Comparison of ENCODE assay signal across 8 mouse cellular contexts in the genomic region with DNA sequence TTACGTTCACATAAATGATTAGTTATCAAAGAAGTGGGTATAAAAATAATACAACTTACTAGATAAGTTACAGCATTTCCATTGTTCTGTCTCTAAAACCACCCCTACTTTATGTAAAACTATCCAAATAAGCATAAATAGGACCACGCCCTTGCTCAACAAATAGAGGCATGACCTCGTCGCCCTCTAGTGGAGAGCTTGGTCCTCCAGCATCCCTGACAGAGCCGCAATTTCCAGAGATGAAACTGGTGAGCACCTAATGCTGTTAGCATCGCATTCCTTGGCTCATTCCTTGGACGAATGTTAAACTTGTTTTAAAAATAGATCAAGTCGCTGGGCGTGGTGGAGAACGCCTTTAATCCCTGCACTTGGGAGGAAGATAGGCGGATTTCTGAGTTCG. TPM values are rescaled to one million over a fixed set of nuclear protein-coding genes. Genes with fewer than 3 reads are reported as not detected.
DNase-seq lines count a peak whose midpoint lies in the region; ATAC-seq and TF ChIP-seq lines count a peak whose summit lies in the region.

No protein-coding gene starts in this region.

- H3K36me3 ChIP-seq in neural tube, embryonic 15.5 days, result no peaks in the 10 kb centered on the region
- H3K36me3 ChIP-seq in heart, postnatal 0 days (replicated peaks; ENCODE audit: control insufficient read depth, insufficient read depth, low read length), result no peaks in the 10 kb centered on the region
- no peaks in the 10 kb centered on the region for H3K36me3 ChIP-seq in liver, embryonic 16.5 days (ENCODE audit: control insufficient read depth, insufficient read depth)

- ATAC-seq in neural tube, embryonic 15.5 days (ENCODE audit: low FRiP score), result no peak
- ATAC-seq in heart, postnatal 0 days (ENCODE audit: insufficient read depth, low read depth), result no peak
- ATAC-seq in liver, embryonic 16.5 days (ENCODE audit: low read depth), result peak; percentile 59; the same call in 1 of the 2 replicates

- no peaks in the 10 kb centered on the region for H3K27me3 ChIP-seq in neural tube, embryonic 15.5 days (replicated peaks)
- no peaks in the 10 kb centered on the region for H3K27me3 ChIP-seq in heart, postnatal 0 days (ENCODE audit: control insufficient read depth, insufficient read depth, low read length)
- no peaks in the 10 kb centered on the region for H3K27me3 ChIP-seq in liver, embryonic 16.5 days (ENCODE audit: control insufficient read depth, insufficient read depth, low read depth, low read length)

- H3K9me3 ChIP-seq in neural tube, embryonic 15.5 days (replicated peaks), result no peaks in the 10 kb centered on the region
- H3K9me3 ChIP-seq in heart, postnatal 0 days (replicated peaks; ENCODE audit: control insufficient read depth, low read length), result no peaks in the 10 kb centered on the region
- H3K9me3 ChIP-seq in liver, embryonic 16.5 days (replicated peaks; ENCODE audit: control insufficient read depth, low read length), result no peaks in the 10 kb centered on the region

- no peak overlapping the region for H3K4me2 ChIP-seq in neural tube, embryonic 15.5 days
- H3K4me2 ChIP-seq in heart, postnatal 0 days (ENCODE audit: low read depth, low read length), result no peak overlapping the region
- no peak overlapping the region for H3K4me2 ChIP-seq in liver, embryonic 16.5 days (ENCODE audit: low read depth, low read length)

- no peak for TF ChIP-seq EP300 in heart, postnatal 0 days (IDR thresholded peaks at IDR 0.05; ENCODE audit: low read depth)

- H3K27ac ChIP-seq in neural tube, embryonic 15.5 days (replicated peaks), result no peak overlapping the region
- no peak overlapping the region for H3K27ac ChIP-seq in heart, postnatal 0 days (ENCODE audit: low read depth)
- H3K27ac ChIP-seq in liver, embryonic 16.5 days (ENCODE audit: low read length), result no peak overlapping the region

- TF ChIP-seq CTCF in brain, embryonic 14.5 days (IDR thresholded peaks at IDR 0.05; ENCODE audit: borderline replicate concordance, extremely low read depth, insufficient read depth, insufficient read length), result peak; percentile 70
- peak; percentile 57 for TF ChIP-seq CTCF in heart, postnatal 0 days (IDR thresholded peaks at IDR 0.05; ENCODE audit: low read depth)

- TF ChIP-seq POLR2A in brain, embryonic 14.5 days (IDR thresholded peaks at IDR 0.05; ENCODE audit: borderline replicate concordance, extremely low read depth, insufficient read depth, insufficient read length, poor library complexity, severe bottlenecking), result no peak

- DNase-seq in cerebellum, adult 18-20 months, result peak; percentile 21 to 26
- DNase-seq in cerebellum, adult 8-10 months, result no peak
- peak; percentile 45 for DNase-seq in neural tube, embryonic 10.5 days (ENCODE audit: extremely low spot score, low spot score)
- peak; percentile 49 for DNase-seq in brain, embryonic 14.5 days (ENCODE audit: low read depth)
- peak; percentile 25 for DNase-seq in heart, postnatal 0 days (ENCODE audit: low spot score)
- peak; percentile 34 to 75 for DNase-seq in spleen, postnatal 10 days (ENCODE audit: low spot score in 2 of 2)

- H3K4me1 ChIP-seq in neural tube, embryonic 15.5 days, result no peaks in the 10 kb centered on the region
- no peaks in the 10 kb centered on the region for H3K4me1 ChIP-seq in heart, postnatal 0 days (ENCODE audit: control insufficient read depth, insufficient read depth)
- peaks cover 5% of the 10 kb centered on the region for H3K4me1 ChIP-seq in liver, embryonic 16.5 days (ENCODE audit: control insufficient read depth, low read depth, low read length)

- no peak overlapping the region for H3K4me3 ChIP-seq in neural tube, embryonic 15.5 days (replicated peaks)
- no peak overlapping the region for H3K4me3 ChIP-seq in heart, postnatal 0 days (ENCODE audit: low read depth, low read length)
- H3K4me3 ChIP-seq in liver, embryonic 16.5 days (ENCODE audit: low read depth, low read length), result no peak overlapping the region

- 44% methylated on average over 12 of the region's 12 CpGs for WGBS in neural tube, embryonic 15.5 days
- 29% methylated on average over 12 of the region's 12 CpGs for WGBS in heart, postnatal 0 days
- WGBS in liver, embryonic 16.5 days (ENCODE audit: insufficient replicate concordance), result 25% methylated on average over 12 of the region's 12 CpGs

- H3K9ac ChIP-seq in neural tube, embryonic 15.5 days (replicated peaks), result no peak overlapping the region
- H3K9ac ChIP-seq in heart, postnatal 0 days (replicated peaks; ENCODE audit: low read depth, low read length), result no peak overlapping the region
- no peak overlapping the region for H3K9ac ChIP-seq in liver, embryonic 16.5 days (ENCODE audit: low read depth, low read length)

RNA-seq across cellular contexts. Expression of a gene that starts 9.7 kb away (rescaled TPM):
- 4.4 and 4.7 TPM in 2 replicates for polyA plus RNA-seq in neural tube, embryonic 15.5 days (2015; fragmentation: Nextera tagmentation; extraction: Ambion mirVana)
- 3.3 and 3.9 TPM in 2 replicates for polyA plus RNA-seq in brain, embryonic 14.5 days (2012; rRNA removed)
- 0.73 and 4.9 TPM in 2 replicates for total RNA-seq in heart, postnatal 0 days (2014; rRNA removed; ENCODE audit: low replicate concordance)
- polyA plus RNA-seq in heart, postnatal 0 days (2015; fragmentation: Nextera tagmentation; extraction: Ambion mirVana), result 3.1 TPM in 2 replicates
- 2.0 and 2.2 TPM in 2 replicates for polyA plus RNA-seq in liver, embryonic 16.5 days (2015; fragmentation: Nextera tagmentation; extraction: Ambion mirVana)

RNA-seq across cellular contexts. Expression of a gene that starts 9.8 kb away (rescaled TPM):
- 3.3 and 3.6 TPM in 2 replicates for polyA plus RNA-seq in neural tube, embryonic 15.5 days (2015; fragmentation: Nextera tagmentation; extraction: Ambion mirVana)
- polyA plus RNA-seq in brain, embryonic 14.5 days (2012; rRNA removed), result 2.3 and 2.8 TPM in 2 replicates
- total RNA-seq in heart, postnatal 0 days (2014; rRNA removed; ENCODE audit: low replicate concordance), result 0.04 TPM in 1 of 2 replicates, not detected in the other
- polyA plus RNA-seq in heart, postnatal 0 days (2015; fragmentation: Nextera tagmentation; extraction: Ambion mirVana), result 1.2 and 1.5 TPM in 2 replicates
- polyA plus RNA-seq in liver, embryonic 16.5 days (2015; fragmentation: Nextera tagmentation; extraction: Ambion mirVana), result 0.95 and 1.1 TPM in 2 replicates

RNA-seq across cellular contexts. Expression of a gene that starts 45.5 kb away (rescaled TPM):
- polyA plus RNA-seq in neural tube, embryonic 15.5 days (2015; fragmentation: Nextera tagmentation; extraction: Ambion mirVana), result 0.63 and 1.1 TPM in 2 replicates
- 0.58 and 0.88 TPM in 2 replicates for polyA plus RNA-seq in brain, embryonic 14.5 days (2012; rRNA removed)
- 2.2 and 3.4 TPM in 2 replicates for total RNA-seq in heart, postnatal 0 days (2014; rRNA removed; ENCODE audit: low replicate concordance)
- 0.86 and 1.1 TPM in 2 replicates for polyA plus RNA-seq in heart, postnatal 0 days (2015; fragmentation: Nextera tagmentation; extraction: Ambion mirVana)
- 0.15 and 0.73 TPM in 2 replicates for polyA plus RNA-seq in liver, embryonic 16.5 days (2015; fragmentation: Nextera tagmentation; extraction: Ambion mirVana)
